Mouse (Mus musculus): ENCODE data around the gene Arhgap15. TPM values are rescaled to one million over a fixed set of nuclear protein-coding genes. Genes with fewer than 3 reads are reported as not detected.

The Arhgap15 gene
- polyA plus RNA-seq, 1 experiment from 2014 or later = 0.86 TPM

GRCm38 (mm10) chr2:43923863-43924340 lies 175.3 kb downstream of the Arhgap15 start:
- H3K4me3 ChIP-seq (ENCODE audit: low read depth, low read length) = no peak overlapping the region
- no peak overlapping the region for H3K9ac ChIP-seq
- no peak overlapping the region for H3K4me2 ChIP-seq
- H3K27me3 ChIP-seq (ENCODE audit: insufficient read depth, low read length) = no peaks in the 10 kb centered on the region
- TF ChIP-seq CTCF (IDR thresholded peaks at IDR 0.05; ENCODE audit: low read depth) = no peak
- no peaks in the 10 kb centered on the region for H3K4me1 ChIP-seq (ENCODE audit: insufficient read depth)
- DNase-seq = no peak
- H3K36me3 ChIP-seq (ENCODE audit: insufficient read depth) = no peaks in the 10 kb centered on the region
- ATAC-seq (ENCODE audit: insufficient read depth) = no peak
- WGBS = 83% methylated on average over 5 of the region's 5 CpGs
- H3K27ac ChIP-seq (ENCODE audit: low read depth) = no peak overlapping the region
- no peaks in the 10 kb centered on the region for H3K9me3 ChIP-seq (ENCODE audit: low read depth, low read length)

- no peaks in the 10 kb centered on the region for H3K27me3 ChIP-seq (ENCODE audit: insufficient read depth, low read length)
- DNase-seq (no peak), ATAC-seq (ENCODE audit: insufficient read depth) (no peak)
- H3K9ac ChIP-seq = no peak overlapping the region
- H3K4me3 ChIP-seq (ENCODE audit: low read depth, low read length) = no peak overlapping the region
- H3K4me2 ChIP-seq = no peak overlapping the region
- H3K9me3 ChIP-seq (ENCODE audit: low read depth, low read length) = no peaks in the 10 kb centered on the region
- no peaks in the 10 kb centered on the region for H3K4me1 ChIP-seq (ENCODE audit: insufficient read depth)
- no peak overlapping the region for H3K27ac ChIP-seq (ENCODE audit: low read depth)
- no peaks in the 10 kb centered on the region for H3K36me3 ChIP-seq (ENCODE audit: insufficient read depth)
- TF ChIP-seq CTCF (IDR thresholded peaks at IDR 0.05; ENCODE audit: low read depth) = no peak
- 84% methylated on average over 3 of the region's 3 CpGs for whole genome bisulfite sequencing
These were observed 183.1 kb downstream of the Arhgap15 start for GRCm38 (mm10) chr2:43931687-43932086.

- 83% methylated on average over 5 of the region's 5 CpGs for WGBS
- Histone ChIP-seq H3K27me3 (ENCODE audit: insufficient read depth, low read length) (no peaks in the 10 kb centered on the region), H3K4me1 (ENCODE audit: insufficient read depth) (no peaks in the 10 kb centered on the region), H3K36me3 (ENCODE audit: insufficient read depth) (no peaks in the 10 kb centered on the region), H3K27ac (ENCODE audit: low read depth) (no peak overlapping the region), H3K9me3 (ENCODE audit: low read depth, low read length) (no peaks in the 10 kb centered on the region), H3K4me3 (ENCODE audit: low read depth, low read length) (no peak overlapping the region), H3K4me2 (no peak overlapping the region), H3K9ac (no peak overlapping the region)
- TF ChIP-seq CTCF (IDR thresholded peaks at IDR 0.05; ENCODE audit: low read depth) = no peak
- DNase-seq = no peak
- ATAC-seq (ENCODE audit: insufficient read depth) = no peak
These were observed 190.6 kb downstream of the Arhgap15 start for GRCm38 (mm10) chr2:43939196-43939595.

- H3K27me3 ChIP-seq (ENCODE audit: insufficient read depth, low read length) = no peaks in the 10 kb centered on the region
- TF ChIP-seq CTCF (IDR thresholded peaks at IDR 0.05; ENCODE audit: low read depth) = no peak
- ATAC-seq (ENCODE audit: insufficient read depth) = no peak
- no peak overlapping the region for H3K4me3 ChIP-seq (ENCODE audit: low read depth, low read length)
- H3K4me2 ChIP-seq = no peak overlapping the region
- DNase-seq = no peak
- H3K9ac ChIP-seq = no peak overlapping the region
- H3K36me3 ChIP-seq (ENCODE audit: insufficient read depth) = no peaks in the 10 kb centered on the region
- 83% methylated on average over 2 of the region's 2 CpGs for WGBS
- no peak overlapping the region for H3K27ac ChIP-seq (ENCODE audit: low read depth)
- H3K4me1 ChIP-seq (ENCODE audit: insufficient read depth) = no peaks in the 10 kb centered on the region
- H3K9me3 ChIP-seq (ENCODE audit: low read depth, low read length) = no peaks in the 10 kb centered on the region
These were observed 197.1 kb downstream of the Arhgap15 start for GRCm38 (mm10) chr2:43945679-43946078.

- no peak overlapping the region for H3K27ac ChIP-seq (ENCODE audit: low read depth)
- no peak overlapping the region for H3K9ac ChIP-seq
- 53% methylated on average over 13 of the region's 13 CpGs for WGBS
- no peak for DNase-seq
- H3K9me3 ChIP-seq (ENCODE audit: low read depth, low read length) = no peaks in the 10 kb centered on the region
- no peak for TF ChIP-seq CTCF (IDR thresholded peaks at IDR 0.05; ENCODE audit: low read depth)
- H3K36me3 ChIP-seq (ENCODE audit: insufficient read depth) = no peaks in the 10 kb centered on the region
- no peaks in the 10 kb centered on the region for H3K4me1 ChIP-seq (ENCODE audit: insufficient read depth)
- no peak overlapping the region for H3K4me2 ChIP-seq
- no peak overlapping the region for H3K4me3 ChIP-seq (ENCODE audit: low read depth, low read length)
- ATAC-seq (ENCODE audit: insufficient read depth) = no peak
- no peaks in the 10 kb centered on the region for H3K27me3 ChIP-seq (ENCODE audit: insufficient read depth, low read length)
These were observed 201.3 kb downstream of the Arhgap15 start for GRCm38 (mm10) chr2:43949775-43950492.

GRCm38 (mm10) chr2:43950741-43951140 lies 202.1 kb downstream of the Arhgap15 start:
- H3K36me3 ChIP-seq (ENCODE audit: insufficient read depth) = no peaks in the 10 kb centered on the region
- DNase-seq = no peak
- H3K27me3 ChIP-seq (ENCODE audit: insufficient read depth, low read length) = no peaks in the 10 kb centered on the region
- H3K4me1 ChIP-seq (ENCODE audit: insufficient read depth) = no peaks in the 10 kb centered on the region
- H3K27ac ChIP-seq (ENCODE audit: low read depth) = no peak overlapping the region
- no peak for ATAC-seq (ENCODE audit: insufficient read depth)
- WGBS = 63% methylated on average over 6 of the region's 6 CpGs
- H3K9ac ChIP-seq = no peak overlapping the region
- H3K4me2 ChIP-seq = no peak overlapping the region
- H3K9me3 ChIP-seq (ENCODE audit: low read depth, low read length) = no peaks in the 10 kb centered on the region
- H3K4me3 ChIP-seq (ENCODE audit: low read depth, low read length) = no peak overlapping the region
- no peak for TF ChIP-seq CTCF (IDR thresholded peaks at IDR 0.05; ENCODE audit: low read depth)

GRCm38 (mm10) chr2:43959189-43959588 lies 210.6 kb downstream of the Arhgap15 start:
- Histone ChIP-seq H3K9ac (no peak overlapping the region), H3K4me2 (no peak overlapping the region), H3K9me3 (ENCODE audit: low read depth, low read length) (no peaks in the 10 kb centered on the region), H3K4me1 (ENCODE audit: insufficient read depth) (no peaks in the 10 kb centered on the region), H3K36me3 (ENCODE audit: insufficient read depth) (no peaks in the 10 kb centered on the region), H3K4me3 (ENCODE audit: low read depth, low read length) (no peak overlapping the region), H3K27me3 (ENCODE audit: insufficient read depth, low read length) (no peaks in the 10 kb centered on the region), H3K27ac (ENCODE audit: low read depth) (no peak overlapping the region)
- ATAC-seq (ENCODE audit: insufficient read depth) (no peak), DNase-seq (no peak)
- no peak for TF ChIP-seq CTCF (IDR thresholded peaks at IDR 0.05; ENCODE audit: low read depth)
